Mouse (Mus musculus) kidney, postnatal 0 days (tissue): ENCODE data around the gene Cst6. TPM values are rescaled to one million over a fixed set of nuclear protein-coding genes. Genes with fewer than 3 reads are reported as not detected.

Experiments used
- ATAC-seq: fragments of 200-750 bp; cut with Nextera tagmentation; replicated peaks from 2 replicates; pipeline ENCODE4 v1.8.0; 2017; ENCODE audit warnings: low read depth, moderate number of reproducible peaks, moderate TSS enrichment, moderate library complexity; ENCODE audit not compliant: low FRiP score
- DNase-seq: peaks from one replicate; pipeline ENCODE4 v3.0.0-alpha.2; 2016; ENCODE audit warnings: low spot score
- H3K27ac ChIP-seq: fragments of 300-500 bp; sonication (generic); 2 replicates; pipeline ENCODE4 v1.5.1; 2014; ENCODE audit warnings: mild to moderate bottlenecking
- H3K27me3 ChIP-seq: fragments of 300-500 bp; sonication (generic); 2 replicates; pipeline ENCODE4 v1.6.1; 2014; ENCODE audit warnings: low read length, mixed read lengths; ENCODE audit not compliant: insufficient read depth
- H3K36me3 ChIP-seq: fragments of 300-500 bp; sonication (generic); 2 replicates; pipeline ENCODE4 v1.6.1; 2014; ENCODE audit warnings: low read length, mixed read lengths; ENCODE audit not compliant: insufficient read depth
- H3K4me1 ChIP-seq: fragments of 300-500 bp; sonication (generic); replicated peaks from 2 replicates; pipeline ENCODE4 v1.6.1; 2014; ENCODE audit warnings: antibody characterized with exemption, low read length, mixed read lengths; ENCODE audit not compliant: insufficient read depth
- H3K4me2 ChIP-seq: fragments of 300-500 bp; sonication (generic); 2 replicates; pipeline ENCODE4 v1.6.1; 2014; ENCODE audit warnings: mild to moderate bottlenecking, low read length, moderate library complexity, mixed read lengths
- H3K4me3 ChIP-seq: fragments of 300-500 bp; sonication (generic); replicated peaks from 2 replicates; pipeline ENCODE4 v1.5.1; 2014; ENCODE audit warnings: low read depth, low read length
- H3K9ac ChIP-seq: fragments of 300-500 bp; sonication (generic); 2 replicates; pipeline ENCODE4 v1.6.1; 2014; ENCODE audit warnings: low read depth, low read length
- H3K9me3 ChIP-seq: fragments of 300-500 bp; sonication (generic); replicated peaks from 2 replicates; pipeline ENCODE4 v1.6.1; 2016; ENCODE audit warnings: low read length, inconsistent platforms, mixed read lengths
- CTCF ChIP-seq: IDR thresholded peaks from 2 replicates; pipeline ENCODE4 v1.5.1; 2016; ENCODE audit warnings: antibody characterized with exemption, low read depth, mild to moderate bottlenecking, moderate library complexity
- WGBS: fragments of 180-500 bp; shearing (Covaris S2); extraction: QIAGEN DNeasy Blood & Tissue Kit; methylation state at CpG from one replicate; pipeline ENCODE4 v1.1.7; 2014; 5-methylcytosine and 5-hydroxymethylcytosine counted together
- polyA plus RNA-seq: library from polyadenylated mRNA; unstranded; fragments of >200 nt; fragmentation: Nextera tagmentation; extraction: Ambion mirVana; gene quantifications from 2 replicates; pipeline ENCODE4 v1.2.1, GENCODE M21; 2015

Gene Cst6
- polyA plus RNA-seq, 1 experiment from 2014 or later: 1.5 TPM

GRCm38 (mm10) chr19:5327970-5328369 is 21.4 kb downstream of the Cst6 start:
- Histone ChIP-seq H3K27me3 (no peaks in the 10 kb centered on the region), H3K4me1 (0 out of 2 replicates have a peak, but pooled peaks cover 3% of the 10 kb centered on the region), H3K4me2 (no peak overlapping the region), H3K27ac (peak overlapping the region; percentile 60; the same call in 1 of the 2 replicates), H3K36me3 (no peaks in the 10 kb centered on the region), H3K9me3 (no peaks in the 10 kb centered on the region), H3K4me3 (no peak overlapping the region), H3K9ac (no peak overlapping the region)
- peak; percentile 12 for DNase-seq
- no peak for TF ChIP-seq CTCF
- WGBS: 67% methylated on average over 19 of the region's 19 CpGs
- peak; percentile 43; the same call in 1 of the 2 replicates for ATAC-seq

GRCm38 (mm10) chr19:5323801-5324200 is 25.6 kb downstream of the Cst6 start:
- Histone ChIP-seq H3K9ac (peak overlapping the region; percentile 37; the same call in 1 of the 2 replicates), H3K4me2 (peak overlapping the region; percentile 45), H3K27ac (no peak overlapping the region), H3K27me3 (no peaks in the 10 kb centered on the region), H3K4me3 (0 out of 2 replicates have a peak overlapping the region, but pooled peaks have one; percentile 9), H3K36me3 (no peaks in the 10 kb centered on the region), H3K9me3 (no peaks in the 10 kb centered on the region), H3K4me1 (0 out of 2 replicates have a peak, but pooled peaks cover 3% of the 10 kb centered on the region)
- peak; percentile 57 for DNase-seq
- no peak for TF ChIP-seq CTCF
- ATAC-seq: peak; percentile 71; the same call in 1 of the 2 replicates
- 30% methylated on average over 17 of the region's 17 CpGs for WGBS

GRCm38 (mm10) chr19:5313189-5313588 is 36.2 kb downstream of the Cst6 start:
- 89% methylated on average over 8 of the region's 8 CpGs for WGBS
- Histone ChIP-seq H3K4me1 (no peaks in the 10 kb centered on the region), H3K9me3 (no peaks in the 10 kb centered on the region), H3K27me3 (no peaks in the 10 kb centered on the region), H3K36me3 (no peaks in the 10 kb centered on the region), H3K4me2 (no peak overlapping the region), H3K27ac (no peak overlapping the region), H3K9ac (no peak overlapping the region), H3K4me3 (no peak overlapping the region)
- no peak for TF ChIP-seq CTCF
- DNase-seq (no peak), ATAC-seq (no peak)

GRCm38 (mm10) chr19:5309025-5309424 is 40.3 kb downstream of the Cst6 start:
- H3K36me3 ChIP-seq: no peaks in the 10 kb centered on the region
- no peaks in the 10 kb centered on the region for H3K27me3 ChIP-seq
- ATAC-seq (no peak), DNase-seq (no peak)
- WGBS: 84% methylated on average over 7 of the region's 7 CpGs
- no peak overlapping the region for H3K4me3 ChIP-seq
- no peak overlapping the region for H3K4me2 ChIP-seq
- no peaks in the 10 kb centered on the region for H3K4me1 ChIP-seq
- H3K9ac ChIP-seq: no peak overlapping the region
- TF ChIP-seq CTCF: no peak
- H3K9me3 ChIP-seq: no peaks in the 10 kb centered on the region
- H3K27ac ChIP-seq: no peak overlapping the region

- DNase-seq (no peak), ATAC-seq (0 out of 2 replicates have a peak, but pooled peaks have one; percentile 25)
- no peaks in the 10 kb centered on the region for H3K9me3 ChIP-seq
- no peaks in the 10 kb centered on the region for H3K4me1 ChIP-seq
- H3K4me2 ChIP-seq: peak overlapping the region; percentile 37
- 57% methylated on average over 98 of the region's 98 CpGs for WGBS
- no peak overlapping the region for H3K27ac ChIP-seq
- no peak for TF ChIP-seq CTCF
- H3K27me3 ChIP-seq: no peaks in the 10 kb centered on the region
- no peak overlapping the region for H3K9ac ChIP-seq
- no peak overlapping the region for H3K4me3 ChIP-seq
- no peaks in the 10 kb centered on the region for H3K36me3 ChIP-seq
Measured at GRCm38 (mm10) chr19:5306968-5307734, 42.2 kb downstream of the Cst6 start.

GRCm38 (mm10) chr19:5306279-5306678 is 43.1 kb downstream of the Cst6 start:
- no peaks in the 10 kb centered on the region for H3K36me3 ChIP-seq
- no peaks in the 10 kb centered on the region for H3K4me1 ChIP-seq
- no peak overlapping the region for H3K4me3 ChIP-seq
- H3K27me3 ChIP-seq: no peaks in the 10 kb centered on the region
- no peak overlapping the region for H3K27ac ChIP-seq
- ATAC-seq (0 out of 2 replicates have a peak, but pooled peaks have one; percentile 5), DNase-seq (peak; percentile 21)
- peak; percentile 55 for TF ChIP-seq CTCF
- no peaks in the 10 kb centered on the region for H3K9me3 ChIP-seq
- no peak overlapping the region for H3K9ac ChIP-seq
- 82% methylated on average over 6 of the region's 6 CpGs for WGBS
- no peak overlapping the region for H3K4me2 ChIP-seq
